Mouse (Mus musculus) layer of hippocampus, adult 2 months (tissue): Measurements from ENCODE around the gene Pknox2. TPM values are rescaled to one million over a fixed set of nuclear protein-coding genes. Genes with fewer than 3 reads are reported as not detected.

ENCODE experiments used
- DNase-seq, 2 experiments: peaks; one replicate each; pipeline ENCODE4 v3.0.0; 2022; ENCODE audit warnings: low spot score in 2 of 2
- H3K27ac ChIP-seq: fragments of 200-600 bp; 2 replicates; pipeline ENCODE4 v1.8.1; 2022
- H3K4me3 ChIP-seq: fragments of 200-600 bp; 2 replicates; pipeline ENCODE4 v1.8.1; 2022; ENCODE audit warnings: mild to moderate bottlenecking
- CTCF ChIP-seq: fragments of 200-600 bp; conservative IDR thresholded peaks from 2 replicates; pipeline ENCODE4 v1.8.1; 2022; ENCODE audit warnings: antibody characterized with exemption, mild to moderate bottlenecking, moderate library complexity
- long read RNA-seq, 2 experiments: library from polyadenylated mRNA; stranded (forward); transcript quantifications; one replicate each; pipeline ENCODE4 v2.0.0; 2021; ENCODE audit warnings: borderline mapping rate in 2 of 2
- total RNA-seq, 2 experiments: library from RNA; stranded (reverse); gene quantifications; 2 replicates each; pipeline ENCODE4 v1.2.3; 2021

The Pknox2 gene
- total RNA-seq, result 10 to 100 TPM; 41.1 to 41.2 TPM
- long read RNA-seq, experiment 1, transcript Pknox2-201 (13 exons, 3,632 nt), result major isoform, 7 of 18 reads
- long read RNA-seq, experiment 1, partial matches to known transcripts, result 5 of 18 reads
- long read RNA-seq, experiment 1, other reads (novel, unspliced or antisense), result 4 of 18 reads
- long read RNA-seq, experiment 2, transcript Pknox2-201 (13 exons, 3,632 nt), result major isoform, 6 of 13 reads
- long read RNA-seq, experiment 2, partial matches to known transcripts, result 4 of 13 reads
- long read RNA-seq, experiment 2, other reads (novel, unspliced or antisense), result 2 of 13 reads

GRCm38 (mm10) chr9:37147359-37147685 lies at the start of gene Pknox2:
Pknox2 (minus strand) TSS chr9:37147407.
- peak; percentile 75 for TF ChIP-seq CTCF
- DNase-seq, result peak; percentile 89 to 91
- Histone ChIP-seq H3K27ac (peak within 1 kb of the TSS; percentile 96), H3K4me3 (peak within 1 kb of the TSS; percentile 88)

DNA sequence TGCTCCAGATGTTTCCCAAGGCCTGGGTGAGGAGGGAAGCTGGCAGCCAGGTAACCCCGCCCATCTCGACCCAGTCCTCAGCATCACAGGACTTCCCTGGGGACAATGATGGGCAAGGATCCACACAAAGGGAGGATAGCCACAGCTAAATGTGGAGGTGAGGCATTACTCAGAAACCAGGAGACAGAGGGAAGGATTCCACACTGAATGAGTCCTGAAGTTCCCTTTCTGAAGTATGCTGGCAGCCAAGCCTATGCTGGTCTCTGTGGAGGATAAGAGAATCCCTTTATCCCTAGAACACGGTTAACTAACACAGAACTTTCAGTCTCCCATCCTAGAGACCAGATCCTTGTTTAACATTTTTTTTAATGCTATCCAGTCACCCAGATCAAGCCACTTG lies 40.8 kb upstream of the Pknox2 start:
- no peak overlapping the region for H3K27ac ChIP-seq
- no peak for DNase-seq
- H3K4me3 ChIP-seq, result no peak overlapping the region
- no peak for TF ChIP-seq CTCF

DNA sequence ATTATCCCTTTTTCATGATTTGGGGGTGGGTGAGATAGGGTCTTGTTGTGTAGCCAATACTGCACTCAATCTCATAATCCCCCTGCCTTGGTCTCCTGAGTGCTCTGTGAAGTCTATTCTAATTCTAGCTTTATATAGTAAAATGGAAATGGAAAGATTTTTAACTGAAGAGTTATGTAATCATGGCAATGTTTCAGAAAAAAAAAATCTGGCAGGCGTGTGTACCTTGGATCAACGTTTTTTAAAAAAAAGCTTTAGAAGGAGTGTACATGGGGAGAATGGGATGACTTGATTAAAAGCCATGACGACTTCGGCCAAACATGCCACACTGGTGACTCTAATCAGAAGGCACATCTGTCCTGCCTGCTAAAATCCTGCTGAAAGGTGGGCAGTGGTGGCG lies 40.2 kb upstream of the Pknox2 start:
- Histone ChIP-seq H3K27ac (no peak overlapping the region), H3K4me3 (no peak overlapping the region)
- DNase-seq, result no peak
- TF ChIP-seq CTCF, result no peak

DNA sequence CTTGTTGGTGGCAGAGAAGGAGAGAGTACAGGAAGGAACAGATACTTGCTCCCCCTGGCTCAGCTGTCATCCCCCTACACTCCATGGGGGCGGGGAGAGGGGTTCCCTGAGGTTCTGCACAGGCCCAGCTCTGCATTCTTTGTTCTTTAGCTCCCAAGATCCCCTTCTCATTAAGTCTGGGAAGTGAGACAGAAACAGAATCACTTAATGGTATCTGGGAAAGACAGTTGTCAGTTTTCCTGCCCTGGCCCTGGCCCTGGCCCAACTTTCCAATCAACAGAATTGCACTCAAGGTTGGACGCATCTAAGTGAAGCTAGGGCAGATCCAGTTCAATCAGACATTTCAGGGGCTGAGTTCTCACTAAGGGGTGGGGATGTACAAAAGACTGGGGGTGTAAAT lies 36.0 kb upstream of the Pknox2 start:
- no peak overlapping the region for H3K4me3 ChIP-seq
- no peak for TF ChIP-seq CTCF
- H3K27ac ChIP-seq, result no peak overlapping the region
- DNase-seq, result no peak

GRCm38 (mm10) chr9:37181596-37181995 lies 34.4 kb upstream of the Pknox2 start:
- TF ChIP-seq CTCF, result no peak
- no peak for DNase-seq
- H3K4me3 ChIP-seq, result no peak overlapping the region
- H3K27ac ChIP-seq, result no peak overlapping the region

GRCm38 (mm10) chr9:37179596-37179995 lies 32.4 kb upstream of the Pknox2 start:
- H3K4me3 ChIP-seq, result no peak overlapping the region
- H3K27ac ChIP-seq, result peak overlapping the region; percentile 55
- TF ChIP-seq CTCF, result no peak
- DNase-seq, result no peak

- H3K4me3 ChIP-seq, result no peak overlapping the region
- H3K27ac ChIP-seq, result peak overlapping the region; percentile 55
- peak in 1 of 2 experiments; percentile 47 for DNase-seq
- TF ChIP-seq CTCF, result no peak
These were observed 31.7 kb upstream of the Pknox2 start for GRCm38 (mm10) chr9:37178911-37179310.

GRCm38 (mm10) chr9:37177551-37177950 lies 30.3 kb upstream of the Pknox2 start:
- no peak for DNase-seq
- TF ChIP-seq CTCF, result no peak
- H3K4me3 ChIP-seq, result peak overlapping the region; percentile 29; the same call in 1 of the 2 replicates
- H3K27ac ChIP-seq, result peak overlapping the region; percentile 55; the same call in 1 of the 2 replicates

GRCm38 (mm10) chr9:37177107-37177506 lies 29.9 kb upstream of the Pknox2 start:
- TF ChIP-seq CTCF, result peak; percentile 99
- peak overlapping the region; percentile 55; the same call in 1 of the 2 replicates for H3K27ac ChIP-seq
- peak; percentile 74 for DNase-seq
- H3K4me3 ChIP-seq, result peak overlapping the region; percentile 29; the same call in 1 of the 2 replicates

GRCm38 (mm10) chr9:37176002-37176401 lies 28.8 kb upstream of the Pknox2 start:
- Histone ChIP-seq H3K27ac (no peak overlapping the region), H3K4me3 (no peak overlapping the region)
- no peak for TF ChIP-seq CTCF
- DNase-seq, result no peak

- Histone ChIP-seq H3K4me3 (no peak overlapping the region), H3K27ac (no peak overlapping the region)
- no peak for TF ChIP-seq CTCF
- DNase-seq, result no peak
These were observed 26.2 kb upstream of the Pknox2 start for GRCm38 (mm10) chr9:37173376-37173775.

GRCm38 (mm10) chr9:37166899-37167298 lies 19.7 kb upstream of the Pknox2 start:
- no peak for DNase-seq
- TF ChIP-seq CTCF, result peak; percentile 70
- no peak overlapping the region for H3K27ac ChIP-seq
- H3K4me3 ChIP-seq, result no peak overlapping the region

DNA sequence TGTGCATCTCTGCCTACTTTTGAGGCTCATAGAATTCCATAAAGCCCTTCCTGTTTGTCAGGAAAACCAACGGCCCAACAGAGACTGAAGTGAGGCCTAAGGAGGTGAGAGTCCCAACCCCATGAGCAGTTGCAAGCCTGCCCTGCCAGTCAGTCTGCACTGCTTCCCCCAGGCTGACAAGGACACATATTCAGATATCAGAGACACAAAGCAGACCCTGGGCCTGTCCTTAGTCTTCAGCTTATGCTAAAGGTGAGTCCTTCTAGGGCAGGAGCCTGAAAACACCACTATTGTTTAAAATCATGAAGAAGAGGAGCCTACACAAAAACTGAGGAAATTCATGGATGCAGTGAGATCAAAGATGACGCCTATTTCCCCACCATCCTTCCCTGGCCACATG lies 13.5 kb upstream of the Pknox2 start:
- TF ChIP-seq CTCF, result no peak
- Histone ChIP-seq H3K27ac (no peak overlapping the region), H3K4me3 (no peak overlapping the region)
- DNase-seq, result no peak

GRCm38 (mm10) chr9:37147886-37148285 lies 679 bp upstream of the Pknox2 start:
- 0 out of 2 replicates have a peak overlapping the region, but pooled peaks have one; percentile 3 for H3K27ac ChIP-seq
- TF ChIP-seq CTCF, result no peak
- H3K4me3 ChIP-seq, result no peak overlapping the region
- no peak for DNase-seq
